Mouse (Mus musculus) embryonic fibroblast, embryonic 13.5 days (primary cell): Measurements from ENCODE around the gene Stub1.

ENCODE experiments used
- CTCF ChIP-seq: IDR thresholded peaks from 2 replicates; pipeline ENCODE4 v1.5.1; 2011; ENCODE audit warnings: mild to moderate bottlenecking, control low read depth, low read length, moderate library complexity, borderline replicate concordance; ENCODE audit not compliant: insufficient read depth
- POLR2A ChIP-seq: IDR thresholded peaks from 2 replicates; pipeline ENCODE4 v1.6.1; 2011; ENCODE audit warnings: low read depth, mild to moderate bottlenecking, control low read depth, low read length, moderate library complexity

- no peak for TF ChIP-seq CTCF
- peak; percentile 71 for TF ChIP-seq POLR2A
These were observed 9.8 kb downstream of the Stub1 start, which contains the start of gene Wdr24 for GRCm38 (mm10) chr17:25823452-25823851.
